Mouse (Mus musculus) frontal cortex, postnatal 10 days (tissue): ENCODE measurements around the gene Tmem258.

ENCODE experiments used
- DNase-seq, 2 experiments: peaks; one replicate each; pipeline ENCODE4 v3.0.0; 2022; ENCODE audit warnings: low spot score in 2 of 2, mixed read lengths in 1 of 2

The Tmem258 gene

DNA sequence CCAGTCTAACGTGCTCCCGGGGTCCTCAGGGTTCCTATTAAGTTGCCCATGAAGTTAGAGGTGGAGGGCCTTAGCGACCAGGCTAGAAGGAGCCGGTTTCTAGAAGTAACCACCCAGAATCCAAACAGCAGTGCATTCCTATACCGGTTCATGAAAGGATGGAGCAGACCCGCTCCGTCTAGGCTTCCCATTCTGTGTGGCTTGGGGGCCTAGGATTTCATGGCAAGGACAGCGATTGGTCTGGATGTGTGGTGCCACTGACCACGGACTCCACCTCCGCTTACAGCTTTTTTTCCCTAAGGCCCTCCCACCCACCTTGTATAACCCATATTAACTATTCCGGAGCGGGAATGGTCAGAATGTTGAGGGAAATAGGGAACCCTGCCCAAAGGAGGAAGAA, 19.7 kb upstream of the Tmem258 start:
- peak; percentile 55 to 60 for DNase-seq

GRCm38 (mm10) chr19:10185876-10186275, 17.9 kb upstream of the Tmem258 start:
- no peak for DNase-seq

- no peak for DNase-seq
These were observed 17.2 kb upstream of the Tmem258 start for GRCm38 (mm10) chr19:10186569-10186968.

DNA sequence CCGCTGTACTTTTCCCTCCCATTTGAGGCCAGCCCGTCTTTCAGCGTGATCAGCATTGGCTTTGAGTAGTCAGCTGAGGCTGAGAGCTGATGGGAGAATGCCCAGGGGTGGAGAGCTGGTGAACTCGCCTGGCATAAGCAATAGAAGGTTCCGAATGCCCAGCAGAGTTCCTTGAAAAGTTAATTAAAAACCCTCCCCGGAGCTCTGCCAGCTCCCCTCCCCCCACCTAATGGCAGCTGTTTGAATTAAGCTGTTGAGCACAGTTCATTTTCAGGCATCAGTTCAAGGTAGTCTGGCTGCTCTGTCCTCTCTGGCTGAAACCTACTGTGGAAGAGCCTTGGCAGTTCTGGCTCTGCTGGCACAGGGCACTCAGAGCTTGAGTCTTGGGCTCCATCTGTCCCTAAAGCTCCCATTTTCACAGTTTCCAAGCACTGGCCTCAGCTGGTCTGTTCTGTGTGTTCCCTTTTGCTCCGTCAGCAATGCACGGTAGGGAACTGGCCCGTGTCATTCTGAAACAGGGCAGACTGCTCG, 15.5 kb upstream of the Tmem258 start:
- DNase-seq = peak; percentile 71 to 84

GRCm38 (mm10) chr19:10189022-10189421, 14.8 kb upstream of the Tmem258 start:
- DNase-seq = no peak

GRCm38 (mm10) chr19:10189940-10190339, 13.9 kb upstream of the Tmem258 start:
- no peak for DNase-seq

GRCm38 (mm10) chr19:10190796-10191195, 13.0 kb upstream of the Tmem258 start:
- peak; percentile 70 to 75 for DNase-seq

DNA sequence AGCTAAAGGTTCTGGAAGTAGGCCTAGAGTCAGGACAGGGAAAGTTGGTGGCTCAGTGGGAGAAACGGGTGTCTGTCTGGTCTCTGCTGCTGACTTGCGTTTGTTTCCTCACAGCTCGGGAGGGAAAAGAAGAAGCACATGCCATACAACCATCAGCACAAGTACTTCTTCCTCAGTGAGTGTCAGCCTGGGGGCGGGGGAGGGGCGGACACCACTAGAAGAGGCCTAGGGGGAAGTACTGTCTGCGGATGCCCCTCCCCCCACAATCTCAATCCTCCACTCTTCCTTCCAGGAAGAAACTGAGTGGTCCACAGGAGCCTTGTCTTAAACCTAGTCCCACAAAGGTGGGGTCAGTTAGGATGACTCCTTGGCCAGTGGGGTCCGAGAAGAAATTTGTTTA, 12.5 kb upstream of the Tmem258 start:
- peak in 1 of 2 experiments; percentile 41 for DNase-seq

DNA sequence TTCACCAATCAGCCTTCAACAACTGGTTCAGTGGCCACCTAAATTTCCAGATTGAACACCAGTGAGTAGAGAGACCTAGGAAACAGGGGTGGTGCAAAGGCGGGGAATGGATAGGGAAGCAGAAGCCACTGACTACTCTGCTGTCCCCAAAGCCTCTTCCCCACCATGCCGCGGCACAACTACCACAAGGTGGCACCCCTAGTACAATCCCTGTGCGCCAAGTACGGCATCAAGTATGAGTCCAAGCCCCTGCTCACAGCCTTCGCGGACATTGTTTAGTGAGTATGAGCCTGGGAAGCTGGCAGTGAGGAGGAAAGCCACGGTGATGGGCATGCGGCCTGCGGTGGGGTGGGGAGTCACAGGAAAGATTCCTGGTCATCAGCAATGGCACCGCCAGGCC, 9.5 kb upstream of the Tmem258 start:
- DNase-seq = no peak

GRCm38 (mm10) chr19:10195252-10195651, 8.6 kb upstream of the Tmem258 start:
- no peak for DNase-seq

GRCm38 (mm10) chr19:10197130-10197529, 6.7 kb upstream of the Tmem258 start:
- DNase-seq = no peak

DNA sequence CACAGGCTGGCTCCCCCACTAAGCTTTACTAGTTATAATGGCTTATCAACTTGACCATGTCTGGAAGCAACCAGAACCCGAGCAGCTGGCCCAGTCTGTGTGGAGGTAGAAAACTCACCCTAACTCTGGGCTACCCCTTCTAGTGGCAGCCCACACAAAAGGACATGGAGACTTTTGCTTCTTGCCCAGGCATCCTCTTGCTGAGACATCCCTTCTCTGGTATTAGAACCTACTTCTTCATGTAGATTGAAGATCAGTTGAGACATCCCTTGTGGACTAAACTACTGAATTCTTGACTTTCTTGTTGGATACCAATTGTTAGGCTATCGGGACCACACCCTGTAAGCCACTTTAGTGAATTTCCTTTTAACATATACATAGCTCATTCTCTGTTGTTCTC, 5.5 kb upstream of the Tmem258 start:
- DNase-seq = no peak

GRCm38 (mm10) chr19:10198723-10199122, 5.1 kb upstream of the Tmem258 start:
- peak in 1 of 2 experiments; percentile 75 for DNase-seq

DNA sequence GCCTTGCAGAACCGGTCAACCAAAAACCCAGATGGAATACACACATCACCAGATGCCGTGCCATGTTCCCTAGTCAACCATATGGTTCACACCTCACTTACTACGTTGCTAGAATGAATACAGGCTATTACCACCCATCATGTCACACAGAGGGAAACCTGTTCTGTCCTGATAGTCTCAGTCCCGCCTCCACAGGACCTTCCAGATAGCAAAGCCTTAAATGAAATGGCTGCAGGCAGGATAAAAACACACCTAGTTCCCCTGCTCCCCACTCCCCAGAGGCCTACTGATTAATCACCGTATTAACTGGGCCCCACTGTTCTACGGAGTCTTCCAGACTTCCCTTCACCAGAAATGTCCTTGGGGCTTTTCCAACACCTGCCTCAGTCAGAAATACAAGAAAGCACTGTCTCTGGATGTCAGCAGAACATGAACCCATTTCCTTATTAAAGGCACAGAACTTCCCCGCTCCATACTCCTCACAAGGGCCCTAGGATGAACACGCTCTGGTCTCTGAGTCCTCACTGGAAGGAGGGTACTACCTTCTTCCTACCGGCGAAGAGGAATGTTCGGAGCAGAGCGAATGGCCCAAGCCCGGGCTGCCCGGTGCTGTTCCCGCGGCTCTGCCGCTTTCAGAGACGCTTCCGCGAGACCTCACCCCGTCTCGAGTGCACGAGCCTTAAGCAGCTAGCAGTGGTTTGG, 517 bp upstream of the Tmem258 start:
- no peak for DNase-seq

- DNase-seq = no peak
These were observed 795 bp downstream of the Tmem258 start for GRCm38 (mm10) chr19:10204616-10205001.

DNA sequence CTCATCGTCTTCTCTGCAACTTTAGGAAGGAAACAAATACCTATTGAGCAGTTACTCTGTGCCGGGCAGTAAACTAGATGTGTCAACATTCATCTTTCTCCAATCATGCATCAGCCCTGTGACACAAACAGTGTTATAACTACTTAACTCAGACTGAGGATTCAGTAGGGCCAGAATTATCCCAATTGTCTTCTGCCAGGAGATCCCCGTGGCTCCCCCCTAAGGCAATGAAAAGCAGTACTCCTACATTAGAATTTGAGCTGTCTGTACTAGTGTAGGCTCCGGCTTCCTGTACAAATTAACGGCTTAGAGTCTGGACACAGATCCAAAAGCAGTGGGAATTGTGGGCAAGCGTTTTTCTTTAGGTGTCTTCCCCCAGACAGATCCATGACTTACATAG, 1.2 kb downstream of the Tmem258 start:
- no peak for DNase-seq

DNA sequence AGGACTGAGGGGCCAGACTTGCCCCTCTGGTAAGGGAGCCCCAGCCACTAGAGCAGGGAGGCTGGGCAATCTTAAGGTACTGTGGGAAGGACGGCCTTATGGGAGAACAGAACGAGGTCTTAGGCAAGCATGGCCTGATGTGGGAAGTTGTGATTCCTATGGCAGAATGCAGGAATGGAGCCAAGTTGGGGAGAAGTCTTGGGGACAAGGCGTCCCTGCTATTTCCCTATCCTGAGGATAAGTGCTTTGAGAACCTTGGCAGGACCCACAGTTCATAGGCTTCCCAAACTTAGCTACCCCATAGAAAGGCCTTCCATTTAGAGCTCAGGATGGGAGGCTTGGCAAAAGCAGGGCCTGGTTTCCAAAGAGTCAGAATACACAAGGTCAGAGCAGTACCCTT, 5.0 kb downstream of the Tmem258 start:
- no peak for DNase-seq

DNA sequence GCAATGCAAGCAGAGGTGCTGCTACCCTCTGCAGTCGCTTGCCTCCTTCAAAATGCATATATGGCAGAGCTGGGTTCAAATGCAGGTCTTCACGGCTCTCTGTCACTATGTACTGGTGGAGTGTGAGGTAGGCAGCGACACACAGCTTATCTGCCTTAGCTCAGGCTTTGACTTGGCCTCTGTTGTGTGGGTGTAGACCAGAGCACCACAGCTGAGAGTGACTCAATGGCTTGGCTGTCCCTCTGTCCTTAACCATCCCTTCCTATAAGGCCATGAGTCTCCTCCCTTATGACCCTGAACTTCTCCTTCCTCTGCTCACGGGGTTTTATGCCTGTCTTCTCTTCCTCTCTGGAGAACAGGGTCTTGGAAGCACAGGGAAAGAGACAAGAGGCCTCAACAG, 7.1 kb downstream of the Tmem258 start:
- DNase-seq = no peak

GRCm38 (mm10) chr19:10213796-10214471, 10.1 kb downstream of the Tmem258 start:
- no peak for DNase-seq

DNA sequence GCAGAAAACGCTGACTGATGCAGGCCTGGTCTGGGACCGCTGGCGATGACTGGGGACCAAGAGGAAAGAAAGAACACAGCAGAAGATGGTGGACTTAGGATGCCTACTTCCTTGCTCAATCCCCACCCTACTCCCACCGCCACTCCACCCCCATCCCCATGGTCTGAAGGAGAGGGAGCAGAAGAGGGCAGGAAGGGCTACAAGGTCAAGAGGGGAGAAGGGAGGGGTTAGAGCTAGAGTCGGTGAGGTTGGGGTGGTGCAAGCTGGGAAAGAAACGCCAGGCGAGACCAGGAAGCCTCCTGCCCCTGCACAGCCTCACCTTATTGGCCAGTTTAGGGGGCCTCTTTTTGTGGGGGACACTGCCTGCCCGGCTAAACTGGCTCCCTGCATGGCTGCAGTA, 12.3 kb downstream of the Tmem258 start:
- DNase-seq = no peak

GRCm38 (mm10) chr19:10219108-10219507, 15.3 kb downstream of the Tmem258 start:
- DNase-seq = no peak

GRCm38 (mm10) chr19:10219593-10219992, 15.8 kb downstream of the Tmem258 start:
- no peak for DNase-seq

DNA sequence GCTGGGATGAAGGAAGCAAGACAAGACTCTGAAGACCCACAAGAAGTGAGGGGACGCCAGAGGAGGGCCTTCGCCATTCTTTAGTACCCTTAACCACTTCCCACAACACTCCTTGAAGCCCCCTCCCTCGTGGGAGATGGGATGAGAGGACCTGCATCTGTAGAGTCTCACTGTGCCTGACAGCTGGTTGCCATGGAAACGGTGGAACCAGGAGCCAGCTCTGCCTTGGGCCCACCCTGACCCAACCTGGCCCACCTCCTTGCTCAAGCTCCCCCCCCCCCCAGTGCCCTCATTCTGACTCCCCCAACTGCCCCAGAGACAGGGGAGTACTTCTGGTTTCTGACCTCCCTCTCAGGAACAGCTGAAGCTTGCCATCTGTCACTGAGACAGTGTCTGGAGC, 17.8 kb downstream of the Tmem258 start:
- no peak for DNase-seq
